Mouse (Mus musculus): ENCODE data around the gene Nme7. TPM values are rescaled to one million over a fixed set of nuclear protein-coding genes. Genes with fewer than 3 reads are reported as not detected.
A peak's percentile ranks its signal among the peaks of the same experiment; 100 is the strongest.

The Nme7 gene
- polyA plus RNA-seq, 1 experiment: 22.0 TPM

- Histone ChIP-seq H3K4me1 (ENCODE audit: control insufficient read depth, insufficient read depth, low read length) (no peaks in the 10 kb centered on the region; the same call in none of the 2 replicates), H3K27ac (ENCODE audit: insufficient read depth, low read length) (no peak overlapping the region), H3K4me3 (ENCODE audit: insufficient read depth, low read length) (no peak overlapping the region)
- TF ChIP-seq POLR2A (IDR thresholded peaks at IDR 0.05; ENCODE audit: extremely low read depth, insufficient read depth, low read length) (0 out of 2 replicates have a peak, but pooled peaks have one; percentile 13), CTCF (IDR thresholded peaks at IDR 0.05; ENCODE audit: extremely low read depth, insufficient read depth, low read length) (no peak)
These were observed 132.8 kb downstream of the Nme7 start for GRCm38 (mm10) chr1:164436749-164437148.

GRCm38 (mm10) chr1:164440230-164440629 lies 136.3 kb downstream of the Nme7 start:
- Histone ChIP-seq H3K27ac (ENCODE audit: insufficient read depth, low read length) (no peak overlapping the region), H3K4me1 (ENCODE audit: control insufficient read depth, insufficient read depth, low read length) (peaks cover 10% of the 10 kb centered on the region), H3K4me3 (ENCODE audit: insufficient read depth, low read length) (no peak overlapping the region)
- TF ChIP-seq CTCF (IDR thresholded peaks at IDR 0.05; ENCODE audit: extremely low read depth, insufficient read depth, low read length) (no peak), POLR2A (IDR thresholded peaks at IDR 0.05; ENCODE audit: extremely low read depth, insufficient read depth, low read length) (0 out of 2 replicates have a peak, but pooled peaks have one; percentile 10)

- H3K4me3 ChIP-seq (ENCODE audit: insufficient read depth, low read length): no peak overlapping the region
- TF ChIP-seq POLR2A (IDR thresholded peaks at IDR 0.05; ENCODE audit: extremely low read depth, insufficient read depth, low read length) (no peak), CTCF (IDR thresholded peaks at IDR 0.05; ENCODE audit: extremely low read depth, insufficient read depth, low read length) (no peak)
- peaks cover 12% of the 10 kb centered on the region for H3K4me1 ChIP-seq (ENCODE audit: control insufficient read depth, insufficient read depth, low read length)
- H3K27ac ChIP-seq (ENCODE audit: insufficient read depth, low read length): no peak overlapping the region
These were observed 136.9 kb downstream of the Nme7 start for GRCm38 (mm10) chr1:164440708-164441407.

- H3K27ac ChIP-seq (ENCODE audit: insufficient read depth, low read length): no peak overlapping the region
- TF ChIP-seq POLR2A (IDR thresholded peaks at IDR 0.05; ENCODE audit: extremely low read depth, insufficient read depth, low read length): no peak
- no peak for TF ChIP-seq CTCF (IDR thresholded peaks at IDR 0.05; ENCODE audit: extremely low read depth, insufficient read depth, low read length)
- no peak overlapping the region for H3K4me3 ChIP-seq (ENCODE audit: insufficient read depth, low read length)
These were observed 137.6 kb downstream of the Nme7 start for GRCm38 (mm10) chr1:164441408-164441974.

GRCm38 (mm10) chr1:164445620-164446162 lies 141.8 kb downstream of the Nme7 start:
- Histone ChIP-seq H3K4me1 (ENCODE audit: control insufficient read depth, insufficient read depth, low read length) (peaks cover 23% of the 10 kb centered on the region), H3K4me3 (ENCODE audit: insufficient read depth, low read length) (no peak overlapping the region), H3K27ac (ENCODE audit: insufficient read depth, low read length) (no peak overlapping the region)
- no peak for TF ChIP-seq POLR2A (IDR thresholded peaks at IDR 0.05; ENCODE audit: extremely low read depth, insufficient read depth, low read length)
- TF ChIP-seq CTCF (IDR thresholded peaks at IDR 0.05; ENCODE audit: extremely low read depth, insufficient read depth, low read length): no peak

More at GRCm38 (mm10) chr1:164441408-164441974, 137.6 kb downstream of the Nme7 start:
- H3K4me1 ChIP-seq (ENCODE audit: control insufficient read depth, insufficient read depth, low read length): peaks cover 12% of the 10 kb centered on the region

GRCm38 (mm10) chr1:164446535-164446934 lies 142.6 kb downstream of the Nme7 start:
- Histone ChIP-seq H3K27ac (ENCODE audit: insufficient read depth, low read length) (no peak overlapping the region), H3K4me3 (ENCODE audit: insufficient read depth, low read length) (no peak overlapping the region), H3K4me1 (ENCODE audit: control insufficient read depth, insufficient read depth, low read length) (peaks cover 27% of the 10 kb centered on the region)
- TF ChIP-seq CTCF (IDR thresholded peaks at IDR 0.05; ENCODE audit: extremely low read depth, insufficient read depth, low read length): no peak
- 0 out of 2 replicates have a peak, but pooled peaks have one; percentile 5 for TF ChIP-seq POLR2A (IDR thresholded peaks at IDR 0.05; ENCODE audit: extremely low read depth, insufficient read depth, low read length)

GRCm38 (mm10) chr1:164447521-164447920 lies 143.6 kb downstream of the Nme7 start:
- Histone ChIP-seq H3K4me1 (ENCODE audit: control insufficient read depth, insufficient read depth, low read length) (peaks cover 25% of the 10 kb centered on the region), H3K27ac (ENCODE audit: insufficient read depth, low read length) (no peak overlapping the region), H3K4me3 (ENCODE audit: insufficient read depth, low read length) (no peak overlapping the region)
- no peak for TF ChIP-seq CTCF (IDR thresholded peaks at IDR 0.05; ENCODE audit: extremely low read depth, insufficient read depth, low read length)
- no peak for TF ChIP-seq POLR2A (IDR thresholded peaks at IDR 0.05; ENCODE audit: extremely low read depth, insufficient read depth, low read length)

- Histone ChIP-seq H3K4me1 (ENCODE audit: control insufficient read depth, insufficient read depth, low read length) (peaks cover 18% of the 10 kb centered on the region), H3K27ac (ENCODE audit: insufficient read depth, low read length) (no peak overlapping the region), H3K4me3 (ENCODE audit: insufficient read depth, low read length) (no peak overlapping the region)
- TF ChIP-seq POLR2A (IDR thresholded peaks at IDR 0.05; ENCODE audit: extremely low read depth, insufficient read depth, low read length) (no peak), CTCF (IDR thresholded peaks at IDR 0.05; ENCODE audit: extremely low read depth, insufficient read depth, low read length) (no peak)
These were observed 145.7 kb downstream of the Nme7 start for GRCm38 (mm10) chr1:164449626-164450025.

DNA sequence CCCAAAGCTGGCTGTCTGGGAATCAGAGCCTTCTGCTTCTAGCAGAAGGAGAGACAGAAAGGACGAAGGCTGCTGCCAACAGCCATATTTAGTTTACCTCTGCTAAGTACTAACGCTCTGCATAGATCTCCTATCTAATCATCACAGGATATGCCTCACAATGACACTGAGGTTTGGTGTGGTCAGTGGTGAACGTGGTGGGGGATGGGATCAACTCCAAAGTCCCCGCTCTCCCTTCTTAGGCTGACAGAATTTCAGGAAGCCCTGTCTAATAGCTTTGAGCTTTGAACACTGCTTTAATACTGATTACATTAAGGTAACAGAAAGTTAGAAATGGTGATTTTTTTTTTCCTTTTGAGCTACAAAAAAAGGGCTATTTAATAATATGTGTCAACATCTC lies 146.3 kb downstream of the Nme7 start:
- Histone ChIP-seq H3K4me3 (ENCODE audit: insufficient read depth, low read length) (no peak overlapping the region), H3K4me1 (ENCODE audit: control insufficient read depth, insufficient read depth, low read length) (peaks cover 17% of the 10 kb centered on the region), H3K27ac (ENCODE audit: insufficient read depth, low read length) (no peak overlapping the region)
- no peak for TF ChIP-seq CTCF (IDR thresholded peaks at IDR 0.05; ENCODE audit: extremely low read depth, insufficient read depth, low read length)
- no peak for TF ChIP-seq POLR2A (IDR thresholded peaks at IDR 0.05; ENCODE audit: extremely low read depth, insufficient read depth, low read length)
